In the genomic region with DNA sequence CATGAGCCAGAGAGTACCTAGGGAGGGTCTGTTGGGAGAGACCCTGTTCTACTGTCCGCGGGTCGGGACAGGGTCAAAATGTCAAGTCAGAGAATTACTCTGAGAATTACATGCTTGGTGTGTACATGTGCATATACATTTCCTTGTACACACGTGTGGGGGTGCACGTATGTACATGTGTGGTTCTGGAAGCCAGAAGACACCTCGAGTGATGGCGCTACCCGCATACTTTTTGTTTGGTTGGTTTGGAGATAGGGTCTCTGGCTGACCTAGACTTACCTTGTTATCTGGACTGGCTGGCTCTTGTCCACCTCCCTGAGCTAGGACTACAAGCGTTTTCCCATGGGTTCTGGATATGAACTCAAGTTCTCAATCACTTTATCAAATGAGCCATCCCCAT, we compare ENCODE assay signal across 9 mouse cellular contexts. TPM values are rescaled to one million over a fixed set of nuclear protein-coding genes. Genes with fewer than 3 reads are reported as not detected.
DNase-seq lines count a peak whose midpoint lies in the region; ATAC-seq and TF ChIP-seq lines count a peak whose summit lies in the region.
"Had no signal": no experiment of that assay in that cellular context is flagged by ENCODE, and none has a peak within 500 bp of the region (broad histone marks: within the 10 kb centered on the region; RNA-seq: fewer than 3 reads in every experiment).

No protein-coding gene starts in this region.

- no peak for DNase-seq in heart, postnatal 4 days
- no peak for DNase-seq in midbrain, embryonic 11.5 days (ENCODE audit: low spot score, missing footprints)
- DNase-seq in spleen, postnatal 4 days (ENCODE audit: low spot score in 2 of 2): no peak
- DNase-seq in ovary, postnatal 14 days (ENCODE audit: low spot score): no peak
- DNase-seq in c-Kit-positive CD71-positive TER-119-positive erythroid progenitor cells, embryonic 14.5 days (ENCODE audit: low spot score): no peak

- TF ChIP-seq CTCF in bone marrow, adult 2 months (IDR thresholded peaks at IDR 0.05; ENCODE audit: control insufficient read depth, insufficient read depth, low read length): no peak

- H3K27ac ChIP-seq in heart, embryonic 13.5 days (replicated peaks): peak overlapping the region; percentile 90
- H3K27ac ChIP-seq in bone marrow, adult 2 months (ENCODE audit: control insufficient read depth, insufficient read depth, low read depth, low read length, poor library complexity): no peak overlapping the region
- H3K27ac ChIP-seq in hindbrain, embryonic 12.5 days: no peak overlapping the region
- no peak overlapping the region for H3K27ac ChIP-seq in midbrain, embryonic 11.5 days (ENCODE audit: low read depth, low read length)

- H3K4me3 ChIP-seq in heart, embryonic 13.5 days: peak overlapping the region; percentile 89
- peak overlapping the region; percentile 82 for H3K4me3 ChIP-seq in bone marrow, adult 2 months (replicated peaks; ENCODE audit: control insufficient read depth, low read depth, low read length)
- H3K4me3 ChIP-seq in hindbrain, embryonic 12.5 days: peak overlapping the region; percentile 87
- peak overlapping the region; percentile 83 for H3K4me3 ChIP-seq in midbrain, embryonic 11.5 days (ENCODE audit: low read depth, low read length)

- peaks cover 8% of the 10 kb centered on the region for H3K36me3 ChIP-seq in heart, embryonic 13.5 days
- H3K36me3 ChIP-seq in hindbrain, embryonic 12.5 days: peaks cover 6% of the 10 kb centered on the region; the same call in 1 of the 2 replicates
- no peaks in the 10 kb centered on the region for H3K36me3 ChIP-seq in midbrain, embryonic 11.5 days (ENCODE audit: control insufficient read depth, insufficient read depth, low read length)

- no peak for TF ChIP-seq POLR2A in bone marrow, adult 2 months (IDR thresholded peaks at IDR 0.05; ENCODE audit: borderline replicate concordance, control insufficient read depth, low read depth, low read length)

- peaks cover 10% of the 10 kb centered on the region; the same call in 1 of the 2 replicates for H3K27me3 ChIP-seq in heart, embryonic 13.5 days (replicated peaks)
- H3K27me3 ChIP-seq in hindbrain, embryonic 12.5 days: no peaks in the 10 kb centered on the region; the same call in 1 of the 2 replicates
- no peaks in the 10 kb centered on the region for H3K27me3 ChIP-seq in midbrain, embryonic 11.5 days (ENCODE audit: control insufficient read depth, insufficient read depth, low read length)

- 68% methylated on average over 9 of the region's 9 CpGs for WGBS in heart, embryonic 13.5 days
- WGBS in bone marrow, adult 2 months: 76% methylated on average over 9 of the region's 9 CpGs
- WGBS in hindbrain, embryonic 12.5 days: 79% methylated on average over 9 of the region's 9 CpGs
- 77% methylated on average over 9 of the region's 9 CpGs for WGBS in midbrain, embryonic 11.5 days

- peak overlapping the region; percentile 83 for H3K9ac ChIP-seq in heart, embryonic 13.5 days
- peak overlapping the region; percentile 90 for H3K9ac ChIP-seq in hindbrain, embryonic 12.5 days
- peak overlapping the region; percentile 86 for H3K9ac ChIP-seq in midbrain, embryonic 11.5 days (ENCODE audit: low read length)

- peaks cover 26% of the 10 kb centered on the region for H3K4me1 ChIP-seq in heart, embryonic 13.5 days
- H3K4me1 ChIP-seq in bone marrow, adult 2 months (ENCODE audit: control insufficient read depth, insufficient read depth, low read length): peaks cover 2% of the 10 kb centered on the region
- H3K4me1 ChIP-seq in hindbrain, embryonic 12.5 days: peaks cover 15% of the 10 kb centered on the region
- peaks cover 8% of the 10 kb centered on the region for H3K4me1 ChIP-seq in midbrain, embryonic 11.5 days (ENCODE audit: control insufficient read depth, insufficient read depth, low read length)

- peak overlapping the region; percentile 99 for H3K4me2 ChIP-seq in heart, embryonic 13.5 days
- peak overlapping the region; percentile 99 for H3K4me2 ChIP-seq in hindbrain, embryonic 12.5 days (replicated peaks)
- peak overlapping the region; percentile 100 for H3K4me2 ChIP-seq in midbrain, embryonic 11.5 days

- no peak for ATAC-seq in heart, embryonic 13.5 days (ENCODE audit: extremely low read depth, insufficient number of reproducible peaks, low FRiP score, low TSS enrichment)
- no peak for ATAC-seq in hindbrain, embryonic 12.5 days (ENCODE audit: low FRiP score)
- no peak; the same call in 1 of the 2 replicates for ATAC-seq in midbrain, embryonic 11.5 days (ENCODE audit: low FRiP score)

- H3K9me3 ChIP-seq in heart, embryonic 13.5 days: no peaks in the 10 kb centered on the region
- H3K9me3 ChIP-seq in hindbrain, embryonic 12.5 days (replicated peaks): no peaks in the 10 kb centered on the region
- H3K9me3 ChIP-seq in midbrain, embryonic 11.5 days (ENCODE audit: control insufficient read depth, low read length): no peaks in the 10 kb centered on the region

RNA-seq across cellular contexts. Expression of gene Mlycd, which starts 0.6 kb away (rescaled TPM):
- 17.0 and 17.1 TPM in 2 replicates for polyA plus RNA-seq in heart, embryonic 13.5 days (2015; fragmentation: Nextera tagmentation; extraction: Ambion mirVana)
- total RNA-seq in heart, postnatal 4 days (2021): 10 to 100 TPM; 70.4 to 72.5 TPM
- polyA plus RNA-seq in bone marrow, adult 2 months (2011; ENCODE audit: insufficient read depth, insufficient read length, low replicate concordance, missing spikeins): 4.7 and 5.9 TPM in 2 replicates
- polyA plus RNA-seq in hindbrain, embryonic 12.5 days (2016; fragmentation: Nextera tagmentation; extraction: Ambion mirVana): 15.2 and 16.7 TPM in 2 replicates
- polyA plus RNA-seq in midbrain, embryonic 11.5 days (2014; fragmentation: Nextera tagmentation; extraction: Ambion mirVana): 11.3 and 11.6 TPM in 2 replicates

RNA-seq across cellular contexts. Expression of gene Osgin1, which starts 39.8 kb away (rescaled TPM):
- 0.51 and 0.89 TPM in 2 replicates for polyA plus RNA-seq in heart, embryonic 13.5 days (2015; fragmentation: Nextera tagmentation; extraction: Ambion mirVana)
- 1 to 10 TPM in 1 of 2 experiments, under 1 TPM in 1; 0.55 to 1.5 TPM for total RNA-seq in heart, postnatal 4 days (2021)
- polyA plus RNA-seq in bone marrow, adult 2 months (2011; ENCODE audit: insufficient read depth, insufficient read length, low replicate concordance, missing spikeins): 5.5 and 6.5 TPM in 2 replicates
- 0.12 and 0.14 TPM in 2 replicates for polyA plus RNA-seq in hindbrain, embryonic 12.5 days (2016; fragmentation: Nextera tagmentation; extraction: Ambion mirVana)
- polyA plus RNA-seq in midbrain, embryonic 11.5 days (2014; fragmentation: Nextera tagmentation; extraction: Ambion mirVana): 0.21 and 0.26 TPM in 2 replicates

RNA-seq across cellular contexts. Expression of gene Hsbp1, which starts 49.8 kb away (rescaled TPM):
- 288 and 312 TPM in 2 replicates for polyA plus RNA-seq in heart, embryonic 13.5 days (2015; fragmentation: Nextera tagmentation; extraction: Ambion mirVana)
- 100 to 1,000 TPM; 180 to 183 TPM for total RNA-seq in heart, postnatal 4 days (2021)
- polyA plus RNA-seq in bone marrow, adult 2 months (2011; ENCODE audit: insufficient read depth, insufficient read length, low replicate concordance, missing spikeins): 45.8 and 78.0 TPM in 2 replicates
- polyA plus RNA-seq in hindbrain, embryonic 12.5 days (2016; fragmentation: Nextera tagmentation; extraction: Ambion mirVana): 402 and 404 TPM in 2 replicates
- polyA plus RNA-seq in midbrain, embryonic 11.5 days (2014; fragmentation: Nextera tagmentation; extraction: Ambion mirVana): 370 and 374 TPM in 2 replicates

RNA-seq across cellular contexts. Expression of gene Necab2, which starts 52.4 kb away (rescaled TPM):
- 0.57 and 0.79 TPM in 2 replicates for polyA plus RNA-seq in heart, embryonic 13.5 days (2015; fragmentation: Nextera tagmentation; extraction: Ambion mirVana)
- under 1 TPM in 1 of 2 experiments, not detected in 1; 0.23 TPM for total RNA-seq in heart, postnatal 4 days (2021)
- 0.49 TPM in 1 of 2 replicates, not detected in the other for polyA plus RNA-seq in bone marrow, adult 2 months (2011; ENCODE audit: insufficient read depth, insufficient read length, low replicate concordance, missing spikeins)
- 18.3 and 23.7 TPM in 2 replicates for polyA plus RNA-seq in hindbrain, embryonic 12.5 days (2016; fragmentation: Nextera tagmentation; extraction: Ambion mirVana)
- 18.9 and 20.3 TPM in 2 replicates for polyA plus RNA-seq in midbrain, embryonic 11.5 days (2014; fragmentation: Nextera tagmentation; extraction: Ambion mirVana)
- total RNA-seq: hematopoietic stem cell, adult 5-6 weeks had no signal
